Mouse (Mus musculus): ENCODE data around the gene Syce1. TPM values are rescaled to one million over a fixed set of nuclear protein-coding genes. Genes with fewer than 3 reads are reported as not detected.
A peak's percentile ranks its signal among the peaks of the same experiment; 100 is the strongest.

Gene Syce1
- 0.31 TPM in 1 of 2 replicates, not detected in the other for polyA plus RNA-seq (2014; fragmentation: Nextera tagmentation; extraction: Ambion mirVana)

GRCm38 (mm10) chr7:140787406-140788052 is at the start of gene Syce1:
TSS of gene Syce1 (minus strand) at chr7:140787852.
- H3K27ac ChIP-seq (replicated peaks in 1 of 2; ENCODE audit: control insufficient read depth in 1 of 2, insufficient read depth in 1 of 2, low read depth in 2 of 2, low read length in 2 of 2), result no peak within 1 kb of the TSS
- H3K4me3 ChIP-seq (ENCODE audit: control insufficient read depth in 1 of 2, insufficient read depth in 1 of 2, low read depth in 1 of 2, low read length in 2 of 2), result no peak within 1 kb of the TSS
- 0 out of 2 replicates have a peak, but pooled peaks have one; percentile 35 for ATAC-seq (ENCODE audit: insufficient number of reproducible peaks, insufficient read depth, low FRiP score, low read depth)
- H3K9me3 ChIP-seq (ENCODE audit: control insufficient read depth, low read length), result no peaks in the 10 kb centered on the region
- no peaks in the 10 kb centered on the region for H3K27me3 ChIP-seq (ENCODE audit: control insufficient read depth, insufficient read depth, low read length)
- H3K4me2 ChIP-seq (ENCODE audit: low read length), result no peak within 1 kb of the TSS
- H3K4me1 ChIP-seq (ENCODE audit: control insufficient read depth in 2 of 2, insufficient read depth in 2 of 2, low read length in 2 of 2), result no peaks in the 10 kb centered on the region
- WGBS, result 65% methylated on average over 33 of the region's 33 CpGs
- H3K9ac ChIP-seq (ENCODE audit: low read length), result no peak within 1 kb of the TSS
- H3K36me3 ChIP-seq (ENCODE audit: control insufficient read depth, insufficient read depth, low read length), result no peaks in the 10 kb centered on the region

GRCm38 (mm10) chr7:140836243-140837115 is 48.8 kb upstream of the Syce1 start:
- no peak for ATAC-seq (ENCODE audit: insufficient number of reproducible peaks, insufficient read depth, low FRiP score, low read depth)
- Histone ChIP-seq H3K27ac (replicated peaks in 1 of 2; ENCODE audit: control insufficient read depth in 1 of 2, insufficient read depth in 1 of 2, low read depth in 2 of 2, low read length in 2 of 2) (no peak overlapping the region), H3K4me2 (ENCODE audit: low read length) (no peak overlapping the region), H3K4me3 (ENCODE audit: control insufficient read depth in 1 of 2, insufficient read depth in 1 of 2, low read depth in 1 of 2, low read length in 2 of 2) (no peak overlapping the region), H3K4me1 (ENCODE audit: control insufficient read depth in 2 of 2, insufficient read depth in 2 of 2, low read length in 2 of 2) (no peaks in the 10 kb centered on the region), H3K9ac (ENCODE audit: low read length) (no peak overlapping the region), H3K36me3 (ENCODE audit: control insufficient read depth, insufficient read depth, low read length) (no peaks in the 10 kb centered on the region), H3K27me3 (ENCODE audit: control insufficient read depth, insufficient read depth, low read length) (peaks cover 22% of the 10 kb centered on the region), H3K9me3 (ENCODE audit: control insufficient read depth, low read length) (no peaks in the 10 kb centered on the region)
- WGBS, result 65% methylated on average over 9 of the region's 9 CpGs

GRCm38 (mm10) chr7:140835758-140836087 is 48.1 kb upstream of the Syce1 start:
- peaks cover 16% of the 10 kb centered on the region for H3K27me3 ChIP-seq (ENCODE audit: control insufficient read depth, insufficient read depth, low read length)
- H3K9ac ChIP-seq (ENCODE audit: low read length), result no peak overlapping the region
- no peaks in the 10 kb centered on the region for H3K4me1 ChIP-seq (ENCODE audit: control insufficient read depth in 2 of 2, insufficient read depth in 2 of 2, low read length in 2 of 2)
- H3K9me3 ChIP-seq (ENCODE audit: control insufficient read depth, low read length), result no peaks in the 10 kb centered on the region
- WGBS, result 58% methylated on average over 2 of the region's 2 CpGs
- no peak overlapping the region for H3K27ac ChIP-seq (replicated peaks in 1 of 2; ENCODE audit: control insufficient read depth in 1 of 2, insufficient read depth in 1 of 2, low read depth in 2 of 2, low read length in 2 of 2)
- H3K36me3 ChIP-seq (ENCODE audit: control insufficient read depth, insufficient read depth, low read length), result no peaks in the 10 kb centered on the region
- H3K4me2 ChIP-seq (ENCODE audit: low read length), result no peak overlapping the region
- no peak overlapping the region for H3K4me3 ChIP-seq (ENCODE audit: control insufficient read depth in 1 of 2, insufficient read depth in 1 of 2, low read depth in 1 of 2, low read length in 2 of 2)
- ATAC-seq (ENCODE audit: insufficient number of reproducible peaks, insufficient read depth, low FRiP score, low read depth), result no peak

GRCm38 (mm10) chr7:140834968-140835757 is 47.5 kb upstream of the Syce1 start, which contains the start of gene Urah:
TSS of gene Urah (plus strand) at chr7:140835018.
- H3K9me3 ChIP-seq (ENCODE audit: control insufficient read depth, low read length), result no peaks in the 10 kb centered on the region
- 39% methylated on average over 20 of the region's 20 CpGs for WGBS
- H3K27ac ChIP-seq (replicated peaks in 1 of 2; ENCODE audit: control insufficient read depth in 1 of 2, insufficient read depth in 1 of 2, low read depth in 2 of 2, low read length in 2 of 2), result no peak within 1 kb of the TSS
- H3K36me3 ChIP-seq (ENCODE audit: control insufficient read depth, insufficient read depth, low read length), result no peaks in the 10 kb centered on the region
- peaks cover 11% of the 10 kb centered on the region for H3K27me3 ChIP-seq (ENCODE audit: control insufficient read depth, insufficient read depth, low read length)
- no peak within 1 kb of the TSS for H3K9ac ChIP-seq (ENCODE audit: low read length)
- no peak within 1 kb of the TSS for H3K4me3 ChIP-seq (ENCODE audit: control insufficient read depth in 1 of 2, insufficient read depth in 1 of 2, low read depth in 1 of 2, low read length in 2 of 2)
- H3K4me1 ChIP-seq (ENCODE audit: control insufficient read depth in 2 of 2, insufficient read depth in 2 of 2, low read length in 2 of 2), result no peaks in the 10 kb centered on the region
- no peak for ATAC-seq (ENCODE audit: insufficient number of reproducible peaks, insufficient read depth, low FRiP score, low read depth)
- no peak within 1 kb of the TSS for H3K4me2 ChIP-seq (ENCODE audit: low read length)

GRCm38 (mm10) chr7:140833341-140833740 is 45.7 kb upstream of the Syce1 start:
- no peaks in the 10 kb centered on the region for H3K27me3 ChIP-seq (ENCODE audit: control insufficient read depth, insufficient read depth, low read length)
- no peak overlapping the region for H3K4me2 ChIP-seq (ENCODE audit: low read length)
- H3K4me1 ChIP-seq (ENCODE audit: control insufficient read depth in 2 of 2, insufficient read depth in 2 of 2, low read length in 2 of 2), result no peaks in the 10 kb centered on the region
- H3K9me3 ChIP-seq (ENCODE audit: control insufficient read depth, low read length), result no peaks in the 10 kb centered on the region
- ATAC-seq (ENCODE audit: insufficient number of reproducible peaks, insufficient read depth, low FRiP score, low read depth), result no peak
- H3K9ac ChIP-seq (ENCODE audit: low read length), result no peak overlapping the region
- 76% methylated on average over 4 of the region's 4 CpGs for WGBS
- no peaks in the 10 kb centered on the region for H3K36me3 ChIP-seq (ENCODE audit: control insufficient read depth, insufficient read depth, low read length)
- no peak overlapping the region for H3K27ac ChIP-seq (replicated peaks in 1 of 2; ENCODE audit: control insufficient read depth in 1 of 2, insufficient read depth in 1 of 2, low read depth in 2 of 2, low read length in 2 of 2)
- no peak overlapping the region for H3K4me3 ChIP-seq (ENCODE audit: control insufficient read depth in 1 of 2, insufficient read depth in 1 of 2, low read depth in 1 of 2, low read length in 2 of 2)

- H3K9me3 ChIP-seq (ENCODE audit: control insufficient read depth, low read length), result no peaks in the 10 kb centered on the region
- H3K4me1 ChIP-seq (ENCODE audit: control insufficient read depth in 2 of 2, insufficient read depth in 2 of 2, low read length in 2 of 2), result no peaks in the 10 kb centered on the region
- no peak for ATAC-seq (ENCODE audit: insufficient number of reproducible peaks, insufficient read depth, low FRiP score, low read depth)
- no peak overlapping the region for H3K4me2 ChIP-seq (ENCODE audit: low read length)
- H3K9ac ChIP-seq (ENCODE audit: low read length), result no peak overlapping the region
- no peaks in the 10 kb centered on the region for H3K27me3 ChIP-seq (ENCODE audit: control insufficient read depth, insufficient read depth, low read length)
- H3K36me3 ChIP-seq (ENCODE audit: control insufficient read depth, insufficient read depth, low read length), result no peaks in the 10 kb centered on the region
- H3K4me3 ChIP-seq (ENCODE audit: control insufficient read depth in 1 of 2, insufficient read depth in 1 of 2, low read depth in 1 of 2, low read length in 2 of 2), result no peak overlapping the region
- WGBS, result 62% methylated on average over 6 of the region's 6 CpGs
- no peak overlapping the region for H3K27ac ChIP-seq (replicated peaks in 1 of 2; ENCODE audit: control insufficient read depth in 1 of 2, insufficient read depth in 1 of 2, low read depth in 2 of 2, low read length in 2 of 2)
Observed at GRCm38 (mm10) chr7:140831447-140831846, 43.8 kb upstream of the Syce1 start.

- no peaks in the 10 kb centered on the region for H3K36me3 ChIP-seq (ENCODE audit: control insufficient read depth, insufficient read depth, low read length)
- WGBS, result 29% methylated on average over 8 of the region's 8 CpGs
- no peak overlapping the region for H3K27ac ChIP-seq (replicated peaks in 1 of 2; ENCODE audit: control insufficient read depth in 1 of 2, insufficient read depth in 1 of 2, low read depth in 2 of 2, low read length in 2 of 2)
- H3K4me2 ChIP-seq (ENCODE audit: low read length), result peak overlapping the region; percentile 3; the same call in 1 of the 2 replicates
- H3K9ac ChIP-seq (ENCODE audit: low read length), result no peak overlapping the region
- H3K27me3 ChIP-seq (ENCODE audit: control insufficient read depth, insufficient read depth, low read length), result no peaks in the 10 kb centered on the region
- no peaks in the 10 kb centered on the region for H3K4me1 ChIP-seq (ENCODE audit: control insufficient read depth in 2 of 2, insufficient read depth in 2 of 2, low read length in 2 of 2)
- H3K9me3 ChIP-seq (ENCODE audit: control insufficient read depth, low read length), result no peaks in the 10 kb centered on the region
- H3K4me3 ChIP-seq (ENCODE audit: control insufficient read depth in 1 of 2, insufficient read depth in 1 of 2, low read depth in 1 of 2, low read length in 2 of 2), result no peak overlapping the region
- ATAC-seq (ENCODE audit: insufficient number of reproducible peaks, insufficient read depth, low FRiP score, low read depth), result no peak
Observed at GRCm38 (mm10) chr7:140828171-140828881, 40.7 kb upstream of the Syce1 start.
